Mouse (Mus musculus): ENCODE data around the gene Slc16a13.

- no peak for TF ChIP-seq CTCF (IDR thresholded peaks at IDR 0.05; ENCODE audit: low read depth, low read length)
- no peak for TF ChIP-seq POLR2A (IDR thresholded peaks at IDR 0.05; ENCODE audit: borderline replicate concordance, low read depth, low read length)
These were observed 52.7 kb downstream of the Slc16a13 start for GRCm38 (mm10) chr11:70168136-70168535.
